Mouse (Mus musculus): ENCODE measurements around the gene Polr1a.
A peak's percentile ranks its signal among the peaks of the same experiment; 100 is the strongest.

Gene Polr1a

DNA sequence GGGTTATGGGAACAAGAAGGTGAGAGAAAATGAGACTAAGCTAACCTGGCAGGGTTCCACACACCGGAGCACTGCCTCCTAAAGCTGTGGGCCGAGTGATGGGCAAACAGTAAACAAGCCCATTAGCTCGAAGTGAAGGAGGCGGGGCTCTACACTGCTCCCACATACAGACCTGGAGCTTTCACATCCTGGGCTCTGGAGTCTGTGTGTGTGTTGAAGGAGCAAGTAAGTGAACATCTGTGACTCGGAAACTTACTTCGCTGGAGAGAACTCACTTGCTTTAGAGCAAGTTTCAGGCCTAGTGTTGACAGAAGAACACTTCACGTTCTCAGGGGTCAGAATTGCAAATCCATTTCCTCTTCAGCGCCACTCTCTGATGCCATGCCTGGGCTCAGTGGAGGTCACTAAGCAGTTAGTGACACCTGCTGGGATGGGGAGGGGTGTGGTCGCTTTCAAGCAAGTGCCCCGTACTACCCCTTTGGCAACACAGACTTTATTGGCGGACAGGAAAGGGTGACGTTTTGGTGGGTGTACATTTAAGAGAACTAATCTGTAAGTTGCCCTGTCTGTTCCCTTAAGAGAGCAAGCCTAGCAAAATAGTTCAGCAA lies 22.1 kb downstream of the Polr1a start:
- peak; percentile 44 for DNase-seq (ENCODE audit: low read depth, low spot score)
- H3K36me3 ChIP-seq (ENCODE audit: control insufficient read depth, insufficient read depth, low read length, poor library complexity, severe bottlenecking), result peaks cover 5% of the 10 kb centered on the region
- no peaks in the 10 kb centered on the region for H3K27me3 ChIP-seq (ENCODE audit: control insufficient read depth, insufficient read depth, low read length, poor library complexity, severe bottlenecking)

DNA sequence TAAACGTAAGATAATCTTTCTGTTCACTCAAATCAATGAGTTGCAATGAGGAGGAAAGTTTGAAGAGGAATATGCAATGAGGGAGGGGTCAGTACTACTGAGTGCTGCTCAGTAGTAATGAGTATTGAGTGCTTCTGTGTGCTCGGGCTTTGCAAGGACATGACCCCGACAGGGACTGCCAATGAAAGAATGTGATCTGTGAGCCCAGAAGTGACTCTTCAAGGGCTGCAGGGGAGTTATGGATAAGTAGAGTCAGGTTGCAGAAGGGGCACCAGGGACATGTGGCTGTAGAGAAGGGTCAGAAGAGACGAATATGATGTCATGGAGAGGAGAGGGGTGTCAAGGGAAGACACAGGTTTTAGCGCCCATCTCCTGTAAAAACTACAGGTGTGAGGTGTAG lies 23.5 kb downstream of the Polr1a start:
- no peak for DNase-seq (ENCODE audit: low read depth, low spot score)
- no peaks in the 10 kb centered on the region for H3K27me3 ChIP-seq (ENCODE audit: control insufficient read depth, insufficient read depth, low read length, poor library complexity, severe bottlenecking)
- H3K36me3 ChIP-seq (ENCODE audit: control insufficient read depth, insufficient read depth, low read length, poor library complexity, severe bottlenecking), result peaks cover 4% of the 10 kb centered on the region

DNA sequence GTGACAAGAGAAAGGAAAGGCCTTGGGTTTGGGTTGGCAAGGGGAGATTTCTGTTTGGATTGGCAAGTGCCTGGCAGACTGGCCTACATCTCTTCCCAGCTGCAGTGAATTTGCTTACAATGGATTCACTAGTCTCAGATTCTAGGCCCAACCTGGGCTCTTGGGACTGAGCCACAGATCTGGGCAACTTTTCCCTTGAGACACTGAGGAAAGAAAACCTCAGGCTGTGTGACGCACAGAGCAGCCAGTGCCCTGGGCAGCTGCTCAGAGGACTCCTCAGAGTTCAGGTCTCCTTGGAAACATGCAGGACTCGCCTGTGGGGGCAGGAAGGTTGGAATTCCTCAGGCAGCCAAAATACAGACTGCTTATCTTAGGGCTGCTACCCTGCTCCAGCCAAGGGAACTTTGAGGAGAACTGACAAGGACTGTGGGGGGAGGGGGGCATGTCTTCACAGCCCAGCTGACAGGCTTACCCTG lies 25.3 kb downstream of the Polr1a start:
- DNase-seq (ENCODE audit: low read depth, low spot score), result no peak
- H3K36me3 ChIP-seq (ENCODE audit: control insufficient read depth, insufficient read depth, low read length, poor library complexity, severe bottlenecking), result peaks cover 4% of the 10 kb centered on the region
- H3K27me3 ChIP-seq (ENCODE audit: control insufficient read depth, insufficient read depth, low read length, poor library complexity, severe bottlenecking), result no peaks in the 10 kb centered on the region

DNA sequence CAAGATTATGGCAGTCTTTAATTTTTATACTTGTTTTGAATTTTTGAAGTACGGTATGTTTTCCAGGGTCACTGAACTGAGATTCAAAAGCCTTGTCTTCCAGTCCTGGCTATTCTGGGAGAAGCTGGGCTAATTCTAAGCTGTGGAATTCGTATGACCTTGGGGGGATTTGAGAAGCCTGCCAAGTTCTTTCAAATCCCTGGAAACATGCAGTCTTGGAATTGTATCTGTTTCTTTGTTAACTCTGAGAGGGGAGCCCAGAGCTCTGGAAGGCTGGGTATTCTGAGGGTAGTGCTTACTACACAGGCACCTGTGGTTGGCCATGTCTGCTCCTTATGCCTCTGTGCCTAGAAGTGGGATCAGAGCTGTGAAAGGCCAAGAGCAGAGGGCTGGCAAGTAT lies 26.9 kb downstream of the Polr1a start:
- no peaks in the 10 kb centered on the region for H3K27me3 ChIP-seq (ENCODE audit: control insufficient read depth, insufficient read depth, low read length, poor library complexity, severe bottlenecking)

DNA sequence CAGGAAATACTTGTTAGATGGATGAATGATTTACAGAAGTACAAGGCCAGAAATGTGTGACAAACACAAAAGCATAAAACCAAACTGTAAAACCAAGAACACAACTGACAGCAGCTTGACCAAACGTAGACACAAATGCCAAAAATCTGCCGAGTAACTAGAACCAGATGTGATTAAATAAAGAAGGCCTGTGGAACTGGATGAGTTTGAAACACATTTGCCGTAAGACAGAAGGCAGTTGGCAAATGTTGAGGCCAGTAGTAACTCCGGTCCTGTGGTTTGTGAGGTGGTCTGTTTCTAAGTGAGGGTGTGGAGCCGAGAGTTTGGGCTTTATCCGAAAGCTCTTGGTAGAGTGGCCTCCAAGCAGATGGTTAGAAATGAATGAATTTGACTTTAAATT lies 32.1 kb downstream of the Polr1a start:
- H3K36me3 ChIP-seq (ENCODE audit: control insufficient read depth, insufficient read depth, low read length, poor library complexity, severe bottlenecking), result peaks cover 6% of the 10 kb centered on the region
- no peak for DNase-seq (ENCODE audit: low read depth, low spot score)

More for the DNA sequence above, 26.9 kb downstream of the Polr1a start:
- DNase-seq (ENCODE audit: low read depth, low spot score), result no peak
- peaks cover 4% of the 10 kb centered on the region for H3K36me3 ChIP-seq (ENCODE audit: control insufficient read depth, insufficient read depth, low read length, poor library complexity, severe bottlenecking)

DNA sequence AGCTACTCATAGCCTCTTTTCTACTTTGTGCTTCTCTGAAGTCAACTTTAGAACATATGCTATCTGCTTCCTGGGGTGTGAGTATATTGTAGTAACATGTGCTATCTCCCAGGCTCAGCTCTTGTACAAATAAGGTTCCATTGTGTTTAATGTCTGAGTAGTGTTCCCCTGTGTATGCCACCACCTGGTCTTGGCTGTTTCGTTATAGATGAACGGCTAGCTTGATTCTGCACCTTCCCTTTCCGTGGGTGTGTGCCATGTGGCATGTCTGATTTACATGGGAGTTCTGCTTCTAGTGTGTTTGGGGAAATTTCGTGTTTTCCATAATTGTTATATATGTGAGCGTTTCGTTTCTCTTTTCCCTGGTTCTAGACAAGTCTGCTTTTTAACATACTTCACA lies 36.2 kb downstream of the Polr1a start:
- peak; percentile 22 for DNase-seq (ENCODE audit: low read depth, low spot score)
- H3K36me3 ChIP-seq (ENCODE audit: control insufficient read depth, insufficient read depth, low read length, poor library complexity, severe bottlenecking), result peaks cover 9% of the 10 kb centered on the region; the same call in 1 of the 2 replicates
- no peaks in the 10 kb centered on the region for H3K27me3 ChIP-seq (ENCODE audit: control insufficient read depth, insufficient read depth, low read length, poor library complexity, severe bottlenecking)

More for the DNA sequence above, 32.1 kb downstream of the Polr1a start:
- H3K27me3 ChIP-seq (ENCODE audit: control insufficient read depth, insufficient read depth, low read length, poor library complexity, severe bottlenecking), result no peaks in the 10 kb centered on the region

DNA sequence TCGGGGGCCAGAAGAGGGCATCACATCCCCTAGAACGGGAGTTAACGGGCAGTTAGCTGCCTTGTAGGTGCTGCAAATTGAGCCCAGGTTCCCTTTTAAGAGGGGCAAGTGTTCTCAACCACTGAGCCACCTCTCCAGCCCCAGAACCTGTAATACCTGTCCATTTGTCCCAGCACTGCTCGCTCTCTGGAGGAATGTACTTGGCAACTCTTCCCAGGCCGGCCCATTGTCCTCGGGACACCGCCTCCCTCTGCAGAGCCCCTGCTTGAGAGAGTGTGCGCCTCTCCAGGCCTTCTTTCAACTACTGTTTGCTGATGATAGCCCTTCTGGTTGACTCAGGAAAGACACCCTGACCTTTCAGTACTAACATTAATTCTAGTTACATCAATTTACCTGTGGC lies 37.3 kb downstream of the Polr1a start:
- DNase-seq (ENCODE audit: low read depth, low spot score), result peak; percentile 15
- no peaks in the 10 kb centered on the region for H3K27me3 ChIP-seq (ENCODE audit: control insufficient read depth, insufficient read depth, low read length, poor library complexity, severe bottlenecking)
- H3K36me3 ChIP-seq (ENCODE audit: control insufficient read depth, insufficient read depth, low read length, poor library complexity, severe bottlenecking), result peaks cover 10% of the 10 kb centered on the region; the same call in 1 of the 2 replicates

DNA sequence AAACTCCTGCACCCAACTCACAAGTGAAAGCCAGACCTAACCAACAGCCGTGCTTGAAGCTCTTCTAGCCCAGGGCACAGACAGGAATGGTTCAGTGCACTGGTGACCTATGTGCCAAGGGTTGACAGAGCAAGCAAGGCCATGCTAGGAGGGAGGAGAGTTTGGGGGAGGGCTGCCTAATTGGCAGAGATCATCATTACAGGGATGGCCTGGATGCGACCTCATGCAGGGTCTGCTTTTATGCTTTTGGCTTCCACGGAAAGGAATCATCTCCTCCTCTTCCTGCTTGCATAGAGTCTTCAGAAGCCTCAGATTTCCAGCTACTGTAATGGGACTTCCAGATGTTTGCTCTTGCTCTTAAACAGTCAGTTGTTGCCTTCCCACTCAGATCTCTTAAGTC lies 40.9 kb downstream of the Polr1a start:
- Histone ChIP-seq H3K27me3 (ENCODE audit: control insufficient read depth, insufficient read depth, low read length, poor library complexity, severe bottlenecking) (no peaks in the 10 kb centered on the region), H3K36me3 (ENCODE audit: control insufficient read depth, insufficient read depth, low read length, poor library complexity, severe bottlenecking) (peaks cover 12% of the 10 kb centered on the region)
- DNase-seq (ENCODE audit: low read depth, low spot score), result no peak

DNA sequence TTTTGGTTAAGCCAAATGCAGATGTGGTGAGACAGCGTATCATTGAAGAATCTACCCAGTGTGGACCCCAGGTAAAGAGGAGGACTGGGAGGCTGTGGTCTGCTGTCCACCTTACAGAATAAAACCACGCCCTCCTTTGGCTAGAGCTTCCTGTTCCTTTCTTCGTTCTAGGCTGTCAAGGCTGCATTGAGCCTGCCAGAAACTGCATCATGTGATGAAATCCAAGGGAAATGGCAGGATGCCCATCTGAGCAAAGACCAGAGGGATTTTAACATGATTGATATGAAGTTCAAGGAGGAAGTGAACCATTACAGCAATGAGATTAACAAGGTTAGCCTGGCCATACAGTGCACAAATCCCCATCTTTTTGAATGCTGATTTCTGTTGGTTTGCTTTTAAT lies 41.7 kb downstream of the Polr1a start:
- H3K36me3 ChIP-seq (ENCODE audit: control insufficient read depth, insufficient read depth, low read length, poor library complexity, severe bottlenecking), result peaks cover 12% of the 10 kb centered on the region
- DNase-seq (ENCODE audit: low read depth, low spot score), result no peak
- no peaks in the 10 kb centered on the region for H3K27me3 ChIP-seq (ENCODE audit: control insufficient read depth, insufficient read depth, low read length, poor library complexity, severe bottlenecking)

DNA sequence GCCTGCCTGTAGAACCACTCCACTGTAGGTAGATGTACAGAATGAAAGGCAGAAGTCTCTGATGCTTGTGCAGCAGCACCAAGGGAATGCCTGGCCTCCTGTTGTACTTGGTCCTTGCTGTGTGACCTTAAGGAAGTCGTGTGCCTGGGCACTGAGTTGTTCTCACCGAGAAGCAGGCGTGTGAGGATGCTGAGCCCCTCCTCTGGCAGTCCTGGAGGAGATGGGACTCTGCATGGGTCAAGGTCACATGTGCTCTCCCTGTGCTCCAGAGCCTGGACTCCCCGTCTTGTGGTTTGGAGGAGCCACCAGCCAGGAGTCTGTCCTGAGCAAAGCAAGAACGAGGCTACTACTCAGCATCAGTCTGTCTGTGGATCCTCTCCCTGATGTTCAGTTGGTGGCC lies 42.3 kb downstream of the Polr1a start:
- Histone ChIP-seq H3K36me3 (ENCODE audit: control insufficient read depth, insufficient read depth, low read length, poor library complexity, severe bottlenecking) (peaks cover 12% of the 10 kb centered on the region), H3K27me3 (ENCODE audit: control insufficient read depth, insufficient read depth, low read length, poor library complexity, severe bottlenecking) (no peaks in the 10 kb centered on the region)
- no peak for DNase-seq (ENCODE audit: low read depth, low spot score)

DNA sequence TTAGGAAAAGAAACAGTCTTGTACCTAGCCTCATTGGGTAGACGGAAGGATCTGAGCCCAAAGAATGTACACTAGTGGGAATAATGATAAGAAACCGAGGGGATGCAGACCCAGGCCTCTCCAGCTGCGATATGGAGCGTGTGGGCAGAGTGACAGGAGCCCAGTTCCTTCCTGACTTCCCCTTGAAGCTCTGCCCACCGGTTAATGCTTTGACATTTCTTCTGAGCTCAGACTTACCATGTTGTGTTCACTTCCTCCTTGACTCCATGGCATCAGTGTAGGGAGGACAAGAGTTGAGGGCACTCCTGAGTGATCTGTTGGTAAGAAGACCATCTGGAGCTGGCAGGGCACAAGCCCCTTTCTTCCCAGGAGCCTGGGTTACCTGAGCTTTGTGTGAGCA lies 53.3 kb downstream of the Polr1a start:
- Histone ChIP-seq H3K36me3 (ENCODE audit: control insufficient read depth, insufficient read depth, low read length, poor library complexity, severe bottlenecking) (peaks cover 2% of the 10 kb centered on the region; the same call in 1 of the 2 replicates), H3K27me3 (ENCODE audit: control insufficient read depth, insufficient read depth, low read length, poor library complexity, severe bottlenecking) (no peaks in the 10 kb centered on the region)
- DNase-seq (ENCODE audit: low read depth, low spot score), result no peak

DNA sequence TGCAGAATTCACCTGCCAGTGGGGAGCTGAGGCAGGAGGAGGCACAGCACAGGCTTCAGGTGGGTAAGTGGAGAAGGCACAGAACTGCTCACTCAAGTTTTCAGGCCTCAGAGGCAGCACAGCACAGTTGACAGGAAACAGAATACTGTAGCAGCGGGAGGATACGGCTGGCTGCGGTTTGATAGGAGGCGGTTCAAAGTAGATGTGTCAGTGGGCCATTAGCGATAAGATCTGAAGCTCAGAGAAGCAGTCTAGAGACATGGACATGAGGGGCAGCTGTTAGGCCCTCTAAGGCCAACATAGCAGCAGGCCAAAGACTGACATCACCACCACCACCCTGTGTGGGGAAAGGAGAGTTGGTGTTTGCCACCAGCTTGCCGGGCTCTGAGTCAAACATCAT lies 53.9 kb downstream of the Polr1a start:
- peaks cover 2% of the 10 kb centered on the region; the same call in 1 of the 2 replicates for H3K36me3 ChIP-seq (ENCODE audit: control insufficient read depth, insufficient read depth, low read length, poor library complexity, severe bottlenecking)
- DNase-seq (ENCODE audit: low read depth, low spot score), result peak; percentile 10
- no peaks in the 10 kb centered on the region for H3K27me3 ChIP-seq (ENCODE audit: control insufficient read depth, insufficient read depth, low read length, poor library complexity, severe bottlenecking)

DNA sequence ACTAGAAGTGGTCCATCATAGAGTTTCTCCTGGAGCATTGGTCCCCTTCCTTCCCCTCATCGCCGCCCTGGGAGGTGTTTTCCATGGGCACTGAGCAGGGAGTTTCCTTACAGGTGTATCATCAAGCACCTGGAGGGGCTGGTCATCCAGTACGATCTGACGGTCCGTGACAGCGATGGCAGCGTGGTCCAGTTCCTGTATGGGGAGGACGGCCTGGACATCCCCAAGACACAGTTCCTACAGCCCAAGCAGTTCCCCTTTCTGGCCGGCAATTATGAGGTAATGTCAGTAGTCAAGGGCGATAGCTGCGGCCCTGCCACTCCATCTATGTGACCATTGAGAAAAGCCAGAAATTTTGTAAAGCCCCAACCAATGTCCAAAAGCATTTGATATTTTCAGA lies 54.7 kb downstream of the Polr1a start:
- Histone ChIP-seq H3K36me3 (ENCODE audit: control insufficient read depth, insufficient read depth, low read length, poor library complexity, severe bottlenecking) (peaks cover 2% of the 10 kb centered on the region; the same call in 1 of the 2 replicates), H3K27me3 (ENCODE audit: control insufficient read depth, insufficient read depth, low read length, poor library complexity, severe bottlenecking) (no peaks in the 10 kb centered on the region)
- no peak for DNase-seq (ENCODE audit: low read depth, low spot score)

DNA sequence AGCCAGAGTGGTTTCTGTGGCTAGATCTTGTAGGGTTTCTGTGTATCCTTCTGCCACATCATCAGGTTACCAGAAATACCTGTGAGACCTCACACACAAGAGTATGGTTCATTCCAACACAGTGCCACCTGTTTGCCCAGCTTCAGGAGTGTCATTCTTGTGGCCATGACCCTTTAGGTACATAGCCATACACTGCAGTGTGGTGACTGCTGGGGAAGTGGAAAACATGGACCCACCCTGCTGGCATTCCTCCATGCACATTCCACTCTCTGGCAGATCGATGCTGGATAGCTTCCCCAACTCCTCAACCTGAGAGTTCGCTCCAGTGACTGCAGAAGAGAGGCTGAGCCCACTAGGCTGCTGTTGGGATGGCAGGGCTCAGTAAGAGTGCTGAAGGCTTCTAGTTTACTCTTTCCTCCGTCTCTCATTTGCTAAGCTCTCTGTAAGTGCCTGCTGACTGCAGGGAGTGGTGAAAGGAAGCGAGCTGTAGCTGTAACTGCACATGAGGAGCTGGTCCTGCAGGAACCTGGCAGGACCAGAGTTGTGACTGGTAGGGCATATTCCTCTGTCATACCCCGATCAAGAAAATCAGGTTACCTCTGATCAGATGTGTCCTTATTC lies 57.9 kb downstream of the Polr1a start:
- peaks cover 4% of the 10 kb centered on the region; the same call in 1 of the 2 replicates for H3K36me3 ChIP-seq (ENCODE audit: control insufficient read depth, insufficient read depth, low read length, poor library complexity, severe bottlenecking)
- no peak for DNase-seq (ENCODE audit: low read depth, low spot score)

DNA sequence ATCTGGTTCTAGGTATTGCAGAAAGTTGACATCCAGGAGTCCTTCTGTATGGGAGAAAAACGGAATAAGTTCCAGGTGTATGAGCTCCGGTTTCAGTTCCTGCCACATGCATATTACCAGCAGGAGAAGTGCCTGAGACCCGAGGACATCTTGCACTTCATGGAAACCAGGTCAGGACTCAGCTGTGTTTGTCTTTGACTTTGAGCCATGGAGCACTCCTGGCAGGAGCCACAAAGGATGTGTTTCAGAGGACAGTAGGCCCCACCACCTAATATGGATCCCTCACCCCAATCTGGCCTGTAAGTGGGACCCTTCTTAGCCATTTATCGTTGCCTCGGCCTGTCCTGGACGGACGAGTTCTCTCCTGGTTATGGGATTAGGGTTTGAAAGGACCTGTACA lies 59.0 kb downstream of the Polr1a start:
- peaks cover 2% of the 10 kb centered on the region for H3K36me3 ChIP-seq (ENCODE audit: control insufficient read depth, insufficient read depth, low read length, poor library complexity, severe bottlenecking)
- no peak for DNase-seq (ENCODE audit: low read depth, low spot score)
- H3K27me3 ChIP-seq (ENCODE audit: control insufficient read depth, insufficient read depth, low read length, poor library complexity, severe bottlenecking), result no peaks in the 10 kb centered on the region

More for the DNA sequence above, 57.9 kb downstream of the Polr1a start:
- no peaks in the 10 kb centered on the region for H3K27me3 ChIP-seq (ENCODE audit: control insufficient read depth, insufficient read depth, low read length, poor library complexity, severe bottlenecking)

Data from splenic B cell, adult 2 months (primary cell).